Mouse (Mus musculus): ENCODE data around the gene Tgfbi. TPM values are rescaled to one million over a fixed set of nuclear protein-coding genes. Genes with fewer than 3 reads are reported as not detected.

Gene Tgfbi
- total RNA-seq, 2 experiments from 2014 or later: 17.1 to 22.3 TPM

DNA sequence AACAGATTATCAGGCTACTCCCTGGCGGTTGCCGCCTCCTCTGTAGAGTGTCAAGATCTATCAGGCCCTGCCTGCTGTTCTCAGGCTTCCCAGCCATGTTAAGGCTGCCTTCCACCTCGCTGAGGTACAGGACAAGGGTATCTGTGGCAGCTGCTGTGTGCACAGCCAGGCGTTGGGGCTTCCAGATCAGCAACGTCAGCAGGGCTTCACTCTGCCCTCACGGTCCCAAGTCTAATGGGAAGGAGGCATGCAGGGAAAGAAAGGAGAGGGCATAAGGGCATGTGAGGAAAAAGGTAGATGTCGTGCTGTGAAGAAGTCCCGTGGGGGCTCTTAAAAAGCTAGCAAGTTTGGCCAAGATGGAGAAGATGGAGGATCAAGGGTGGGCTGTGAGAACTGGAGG, 14.1 kb upstream of the Tgfbi start:
- DNase-seq: no peak
- intact Hi-C loops (cut with DNase I): no loop called here

DNA sequence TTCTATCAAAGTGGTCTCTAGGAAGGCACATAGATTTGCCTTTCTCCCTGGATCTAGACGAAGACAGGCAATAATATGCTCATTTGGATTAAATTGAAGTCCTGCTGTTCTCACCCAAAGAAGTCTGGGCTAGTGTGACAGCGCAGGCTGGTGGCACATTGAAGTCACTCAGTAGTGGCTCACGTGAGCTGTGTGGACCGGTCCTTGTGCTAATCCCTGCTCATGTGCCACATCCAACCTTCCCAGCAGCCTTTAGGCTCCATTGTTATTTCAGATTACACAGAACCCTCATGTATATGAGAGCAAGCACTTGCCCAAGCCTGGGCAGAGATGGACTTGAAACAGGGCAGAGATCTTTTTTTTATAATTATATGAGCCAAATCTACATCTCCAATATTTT, 12.0 kb upstream of the Tgfbi start:
- intact Hi-C loops (cut with DNase I): no loop called here
- DNase-seq: no peak

DNA sequence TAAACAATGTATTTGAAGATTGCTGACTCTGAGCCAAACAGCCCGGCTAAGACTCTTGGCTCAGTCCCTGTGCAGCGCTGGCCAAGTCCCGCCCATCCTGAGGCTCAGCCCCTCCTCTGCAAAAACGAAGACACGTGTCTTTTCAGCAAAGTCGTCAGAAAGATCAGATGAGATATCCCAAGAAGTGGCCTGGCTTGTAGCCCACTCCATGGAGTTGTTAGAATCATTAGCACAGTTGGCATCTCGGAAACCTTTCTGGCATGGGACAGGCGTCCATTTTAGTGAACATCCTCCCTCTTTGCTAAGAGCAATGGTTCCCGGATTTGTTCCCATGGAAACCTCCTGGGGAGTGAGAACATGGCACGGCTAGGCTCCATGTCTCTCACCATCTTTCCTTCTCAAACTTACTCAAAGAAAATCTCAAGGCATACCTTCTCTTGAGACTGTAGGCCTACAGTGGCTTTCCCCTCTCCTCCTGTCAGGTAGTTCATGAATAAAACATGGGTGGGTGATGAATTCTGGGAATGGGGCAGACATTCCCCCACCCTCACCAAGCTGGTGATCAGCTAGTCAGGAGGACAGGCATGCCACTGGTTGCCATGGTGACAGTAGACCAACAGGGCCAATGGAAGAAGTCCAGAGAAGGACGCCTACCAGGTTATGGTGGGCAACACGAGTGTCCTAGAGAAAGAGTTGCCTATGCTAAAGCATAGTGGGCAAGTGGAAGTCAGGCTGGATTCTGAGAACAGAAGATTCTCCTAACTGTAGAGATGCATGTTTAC, 11.3 kb upstream of the Tgfbi start:
- peak; percentile 63 to 70 for DNase-seq
- intact Hi-C loops (cut with DNase I): no loop called here

DNA sequence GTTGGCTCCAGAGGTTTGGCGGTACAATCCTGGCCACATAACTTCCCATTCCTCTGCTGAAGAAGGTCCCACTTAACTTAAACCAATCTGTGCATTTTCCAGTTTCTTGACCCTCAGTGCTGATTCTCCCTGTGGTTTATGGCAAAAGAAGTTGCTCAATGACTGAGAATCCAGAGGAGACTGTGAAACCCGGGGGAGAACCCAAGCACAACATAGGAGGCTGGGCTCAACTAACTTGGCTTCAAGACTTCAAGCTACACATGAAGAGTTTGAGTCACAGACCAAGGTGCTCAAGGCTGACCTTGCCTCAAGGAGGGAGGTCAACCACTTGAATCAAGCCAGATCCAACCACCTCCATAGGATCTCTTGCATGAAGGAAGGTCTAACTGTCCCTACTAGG, 9.8 kb upstream of the Tgfbi start:
- DNase-seq: no peak
- intact Hi-C loops (cut with DNase I): no loop called here

DNA sequence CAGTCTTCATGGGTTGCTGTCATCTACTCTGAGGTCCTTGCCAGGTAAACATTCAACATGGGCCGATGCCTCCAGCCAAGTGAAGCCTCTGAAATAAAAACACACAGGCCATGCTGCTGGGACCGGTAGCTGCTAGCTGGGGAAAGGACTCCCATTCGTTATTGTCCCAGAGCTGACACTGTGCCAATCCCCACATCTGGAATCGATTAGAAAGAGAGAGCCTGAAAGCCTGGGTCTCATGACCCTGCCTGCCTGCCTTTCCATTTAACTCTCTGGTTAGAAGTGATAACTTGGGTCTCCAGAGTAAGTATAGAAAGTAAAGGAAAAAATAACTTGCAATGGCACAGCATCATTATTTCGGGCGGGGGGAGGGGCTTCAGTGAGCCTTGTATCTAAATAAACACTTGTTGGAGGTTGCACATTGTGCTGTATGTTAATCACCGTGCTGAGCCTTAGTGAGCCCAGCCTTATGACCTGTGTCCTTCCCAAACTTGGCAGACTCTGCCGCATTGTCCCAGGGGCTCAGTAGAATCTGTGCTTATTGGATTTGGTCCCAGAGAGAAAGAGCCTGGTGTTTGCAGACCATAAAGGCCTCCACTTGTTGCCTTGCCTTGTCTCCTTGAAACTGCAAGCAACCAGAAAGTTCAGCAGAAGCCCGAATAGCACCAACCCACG, 9.0 kb upstream of the Tgfbi start:
- intact Hi-C loops (cut with DNase I): no loop called here

GRCm38 (mm10) chr13:56601199-56601598, 8.1 kb upstream of the Tgfbi start:
- peak; percentile 45 to 56 for DNase-seq
- intact Hi-C loops (cut with DNase I): no loop called here

More for the DNA sequence above, 9.0 kb upstream of the Tgfbi start:
- peak; percentile 75 to 84 for DNase-seq

- DNase-seq: no peak
Measured at GRCm38 (mm10) chr13:56605503-56605902, 3.8 kb upstream of the Tgfbi start.

DNA sequence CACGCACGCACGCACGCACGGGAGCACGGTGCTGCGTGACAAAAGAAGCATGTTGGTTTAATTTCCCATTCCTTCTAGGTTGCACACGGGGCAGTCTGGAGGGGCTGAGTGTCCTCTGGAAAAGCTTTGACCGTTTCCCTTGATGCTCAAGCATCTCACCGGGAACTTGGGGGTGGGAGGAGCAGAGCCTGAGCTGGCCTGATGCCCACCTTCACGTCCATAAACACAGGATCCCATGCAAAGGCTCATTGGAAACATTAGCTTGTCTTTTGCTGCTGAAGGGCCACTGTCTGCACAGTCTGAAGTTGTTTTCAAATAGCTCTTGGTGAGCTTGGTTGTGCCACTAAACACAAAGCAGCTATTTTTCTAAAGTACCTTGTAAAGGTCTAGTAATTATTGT, 2.6 kb upstream of the Tgfbi start:
- no peak for DNase-seq
- intact Hi-C loops (cut with DNase I): no loop called here

More at GRCm38 (mm10) chr13:56605503-56605902, 3.8 kb upstream of the Tgfbi start:
- intact Hi-C loops (cut with DNase I): no loop called here

GRCm38 (mm10) chr13:56607225-56607624, 2.1 kb upstream of the Tgfbi start:
- intact Hi-C loops (cut with DNase I): no loop called here
- no peak for DNase-seq

- DNase-seq: no peak
- intact Hi-C loops (cut with DNase I): no loop called here
Measured at GRCm38 (mm10) chr13:56607846-56608245, 1.5 kb upstream of the Tgfbi start.

- no peak for DNase-seq
- intact Hi-C loops (cut with DNase I): no loop called here
Measured at GRCm38 (mm10) chr13:56611129-56611528, 1.8 kb downstream of the Tgfbi start.

- DNase-seq: no peak
Measured at GRCm38 (mm10) chr13:56611741-56612140, 2.4 kb downstream of the Tgfbi start.

GRCm38 (mm10) chr13:56612331-56612730, 3.0 kb downstream of the Tgfbi start:
- intact Hi-C loops (cut with DNase I): no loop called here
- DNase-seq: peak; percentile 46 to 49

More at GRCm38 (mm10) chr13:56611741-56612140, 2.4 kb downstream of the Tgfbi start:
- intact Hi-C loops (cut with DNase I): no loop called here

DNA sequence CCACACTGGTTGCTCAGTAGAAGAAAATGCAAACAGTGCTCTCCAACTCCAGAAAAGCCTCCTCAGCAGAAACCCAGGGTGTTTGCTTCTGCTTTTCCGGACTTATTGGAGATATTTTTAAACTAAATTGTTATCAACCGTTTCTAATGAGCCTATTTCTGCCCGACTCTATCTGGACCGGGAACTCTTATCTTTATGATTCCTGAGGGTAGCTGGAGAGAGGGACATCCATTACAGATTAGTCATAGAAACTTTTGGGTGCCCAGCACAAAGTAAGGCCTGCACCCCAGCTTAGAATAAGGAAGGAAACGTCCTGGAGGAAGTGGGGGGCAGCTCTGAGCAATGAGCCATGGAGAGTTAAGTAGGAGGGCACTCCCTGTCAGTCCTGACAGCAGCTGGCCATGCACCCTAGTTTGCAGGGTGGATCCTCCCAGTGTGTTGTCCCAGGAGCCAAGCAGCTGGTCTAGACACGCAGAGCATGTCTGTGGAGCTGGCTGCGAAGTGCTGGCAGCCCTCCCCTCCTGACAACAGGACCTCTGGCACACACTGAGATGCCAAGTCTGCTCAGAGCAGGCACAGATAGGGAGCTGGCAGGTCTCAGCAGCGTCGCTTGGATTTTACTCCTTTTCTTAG, 4.2 kb downstream of the Tgfbi start:
- intact Hi-C loops (cut with DNase I): no loop called here
- peak; percentile 64 to 70 for DNase-seq

- intact Hi-C loops (cut with DNase I): no loop called here
Measured at GRCm38 (mm10) chr13:56614768-56615167, 5.4 kb downstream of the Tgfbi start.

GRCm38 (mm10) chr13:56615223-56615622, 5.9 kb downstream of the Tgfbi start:
- intact Hi-C loops (cut with DNase I): no loop called here
- DNase-seq: no peak

More at GRCm38 (mm10) chr13:56614768-56615167, 5.4 kb downstream of the Tgfbi start:
- DNase-seq: no peak

DNA sequence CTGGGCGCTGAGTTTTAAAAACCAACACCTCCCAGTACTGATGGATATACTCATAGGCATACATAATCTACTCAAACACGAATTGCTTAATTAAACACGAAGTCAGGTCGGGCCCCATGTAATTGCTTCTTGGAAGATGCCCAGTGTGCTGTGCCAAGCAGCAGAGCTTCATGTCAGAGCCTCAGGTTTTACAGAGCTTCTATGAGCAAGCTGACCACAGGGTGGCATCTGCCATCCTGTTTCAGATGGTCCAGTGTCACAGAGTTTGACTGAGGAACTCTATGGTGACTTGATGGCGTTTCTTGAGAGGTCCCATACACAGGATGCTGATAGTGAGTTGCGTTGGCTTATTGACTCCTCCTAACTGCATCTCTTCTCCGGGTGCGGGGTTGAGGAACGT, 6.5 kb downstream of the Tgfbi start:
- intact Hi-C loops (cut with DNase I): loop anchor here (2.0 kb wide), 1 partner anchor 41 kb away; no protein-coding TSS in a partner anchor
- DNase-seq: no peak

- DNase-seq: no peak
- intact Hi-C loops (cut with DNase I): loop anchor here (2.0 kb wide), 1 partner anchor 42 kb away; no protein-coding TSS in a partner anchor
Measured at GRCm38 (mm10) chr13:56616386-56616785, 7.1 kb downstream of the Tgfbi start.

GRCm38 (mm10) chr13:56617197-56617596, 7.9 kb downstream of the Tgfbi start:
- intact Hi-C loops (cut with DNase I): loop anchor here (2.0 kb wide), 1 partner anchor 42 kb away; no protein-coding TSS in a partner anchor
- DNase-seq: peak; percentile 22 to 43

- DNase-seq: no peak
- intact Hi-C loops (cut with DNase I): no loop called here
Measured at GRCm38 (mm10) chr13:56622201-56622757, 13.0 kb downstream of the Tgfbi start.

DNA sequence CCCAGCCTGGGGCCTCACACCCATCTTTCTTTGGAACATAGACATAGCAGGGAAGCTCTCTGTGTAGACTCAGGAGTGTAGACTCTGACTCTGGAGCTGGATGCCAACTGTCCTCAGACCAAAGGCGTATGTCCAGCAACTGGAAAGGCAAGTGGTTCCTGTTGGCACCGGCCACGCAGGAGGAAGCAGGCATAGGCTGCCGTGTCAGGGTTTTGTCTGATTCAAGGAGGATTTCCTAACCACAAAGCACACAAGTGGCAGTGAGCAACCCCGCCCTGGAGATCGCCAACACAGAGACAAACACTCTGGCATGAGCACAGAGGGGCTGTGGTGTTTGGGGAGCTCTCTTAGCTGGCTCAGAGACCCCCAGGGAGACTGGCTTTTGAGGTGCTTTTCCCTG, 17.2 kb downstream of the Tgfbi start:
- intact Hi-C loops (cut with DNase I): no loop called here
- DNase-seq: no peak
